Mouse (Mus musculus): ENCODE measurements around the gene Ccdc183.

The Ccdc183 gene

DNA sequence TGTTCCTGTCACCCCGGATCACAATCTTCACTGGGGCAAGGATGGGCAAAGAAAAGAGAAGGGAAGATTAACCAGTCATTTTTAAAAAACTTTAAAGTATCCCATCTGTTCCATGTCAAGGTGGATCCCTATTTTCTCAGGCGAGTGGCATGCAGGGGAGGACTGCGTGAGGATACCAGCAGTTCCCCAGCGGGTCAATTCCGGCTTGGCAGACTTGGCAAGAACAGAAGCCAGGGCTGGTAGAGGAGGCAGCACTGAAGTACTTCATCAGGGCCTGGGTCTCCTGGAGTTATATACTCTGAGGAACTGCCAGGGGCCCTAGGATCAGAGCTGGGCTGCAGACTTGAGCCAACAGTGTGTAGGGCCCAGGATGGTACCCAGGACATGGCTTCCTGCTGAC, 15.0 kb downstream of the Ccdc183 start:
- no peak for DNase-seq

DNA sequence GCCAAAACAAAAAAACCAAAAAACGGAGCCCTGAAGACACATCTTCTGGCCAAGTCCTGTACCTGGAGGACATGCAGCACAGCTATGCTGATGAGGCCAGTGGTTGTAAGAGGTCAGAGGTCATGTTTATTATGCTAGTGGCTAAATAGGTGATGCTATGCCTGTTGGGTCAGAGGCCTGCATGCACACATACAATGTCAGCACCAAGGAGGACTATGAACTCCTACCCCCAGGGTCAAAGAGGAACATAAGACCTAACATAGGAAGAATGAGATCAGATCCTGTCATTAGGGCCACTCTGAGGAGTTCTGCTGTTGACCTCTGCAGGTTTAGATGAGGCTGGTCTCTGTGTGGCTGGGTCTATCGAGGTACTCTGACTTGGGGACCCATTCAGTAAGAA, 17.4 kb downstream of the Ccdc183 start:
- DNase-seq: no peak

DNA sequence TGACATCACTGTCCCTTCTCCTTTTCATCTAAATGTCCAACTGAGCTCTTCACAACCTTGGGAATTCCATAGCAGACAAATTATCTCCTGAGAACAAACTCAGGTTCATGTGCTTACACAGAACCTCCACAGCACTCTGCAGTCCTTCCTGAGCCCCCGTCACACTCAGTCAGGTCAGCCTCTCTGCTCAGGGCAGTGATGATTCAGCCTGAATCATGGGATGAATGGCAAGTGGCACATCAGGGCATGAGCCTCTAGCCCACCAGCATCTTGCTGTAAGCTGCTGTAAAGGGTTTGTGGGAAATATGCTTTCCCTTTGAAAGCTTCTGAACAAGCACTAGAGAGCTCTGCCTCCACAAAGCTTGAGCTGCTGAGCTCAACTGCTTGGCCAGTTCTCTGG, 18.7 kb downstream of the Ccdc183 start:
- DNase-seq: no peak

DNA sequence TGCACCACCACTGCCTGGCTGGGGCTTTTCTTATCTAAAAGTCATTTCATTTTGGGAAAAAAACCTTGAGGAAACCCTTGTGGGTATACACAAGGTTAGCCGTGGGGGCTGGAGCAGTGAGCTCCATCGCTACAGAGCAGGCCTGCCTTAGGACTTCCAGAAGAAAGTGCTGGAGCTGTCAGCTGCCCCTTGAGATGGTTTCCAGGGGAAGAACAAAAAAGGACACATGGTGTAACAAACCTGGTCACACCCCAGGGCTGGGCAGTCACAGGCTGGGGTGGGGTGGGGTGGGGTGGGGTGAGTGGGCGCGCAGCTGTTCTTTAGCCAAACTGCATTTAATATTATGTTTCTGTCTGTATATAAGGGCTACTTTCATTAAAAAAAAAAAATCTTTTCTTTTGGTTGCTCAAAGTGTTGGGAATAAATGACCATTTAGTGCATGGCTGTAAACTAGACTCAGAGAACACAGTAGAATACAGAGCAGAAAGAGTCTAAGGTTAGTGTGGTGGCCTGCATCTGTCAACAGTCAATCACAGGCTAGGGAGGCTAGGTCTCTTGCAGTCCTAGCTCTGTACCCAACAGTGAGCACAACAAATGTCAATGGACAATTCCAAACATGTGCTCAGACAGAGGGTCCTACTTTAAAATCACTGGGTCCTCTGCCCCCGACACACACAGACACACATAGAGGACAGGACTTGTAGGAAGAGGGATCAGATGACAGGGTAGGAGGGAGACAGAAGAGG, 20.5 kb downstream of the Ccdc183 start:
- DNase-seq: no peak

DNA sequence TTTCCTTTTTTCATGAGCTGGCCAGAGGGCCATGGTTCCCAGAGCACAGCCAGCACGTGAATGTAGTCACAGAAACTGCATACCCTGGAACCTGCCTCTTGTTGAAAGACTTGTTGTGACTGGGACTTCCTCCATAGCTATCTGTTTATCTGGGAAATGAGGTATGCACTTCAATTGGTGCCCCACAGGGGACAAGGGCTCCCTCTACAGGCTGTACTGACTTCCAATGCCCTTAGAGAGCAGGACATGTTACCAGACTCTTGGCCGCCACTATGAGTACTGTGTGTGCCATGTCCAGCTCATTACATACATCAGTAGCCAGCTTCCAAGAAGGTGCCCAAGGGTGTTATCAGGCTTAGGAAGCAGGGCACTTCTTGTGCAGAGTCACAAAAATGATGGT, 25.6 kb downstream of the Ccdc183 start:
- DNase-seq: peak; percentile 65

DNA sequence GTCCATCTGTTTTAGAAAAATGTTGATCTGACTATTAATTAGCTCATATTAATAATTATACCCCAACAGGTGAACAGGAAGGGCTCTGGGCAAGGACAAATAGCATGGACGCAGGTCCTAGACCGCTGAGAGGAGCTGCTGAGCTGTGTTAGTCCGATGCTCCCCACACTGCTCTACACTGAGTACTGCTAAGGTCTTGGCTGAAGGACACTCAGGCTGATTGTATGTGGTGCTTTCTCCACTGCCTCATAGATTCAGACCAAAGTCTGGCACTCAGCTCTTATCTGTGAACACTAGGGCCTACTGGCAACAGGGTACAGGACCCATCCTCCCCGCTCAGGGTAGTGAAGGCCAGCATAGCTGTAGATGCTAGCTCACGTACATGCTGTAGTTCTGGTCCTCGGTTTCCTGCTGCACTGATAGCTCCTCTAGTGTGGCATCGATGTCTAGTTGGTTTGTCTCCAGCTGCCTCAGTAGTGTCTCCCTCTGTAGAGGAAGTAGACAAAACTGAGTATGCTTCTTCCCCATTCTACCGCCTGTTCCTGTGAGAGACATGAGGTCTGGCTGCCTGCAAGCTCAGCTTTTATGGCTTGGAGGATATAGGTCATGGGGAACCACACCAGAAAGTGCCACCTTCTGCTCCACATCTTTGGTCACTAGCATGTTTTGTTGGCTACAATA, 29.1 kb downstream of the Ccdc183 start:
- no peak for DNase-seq

DNA sequence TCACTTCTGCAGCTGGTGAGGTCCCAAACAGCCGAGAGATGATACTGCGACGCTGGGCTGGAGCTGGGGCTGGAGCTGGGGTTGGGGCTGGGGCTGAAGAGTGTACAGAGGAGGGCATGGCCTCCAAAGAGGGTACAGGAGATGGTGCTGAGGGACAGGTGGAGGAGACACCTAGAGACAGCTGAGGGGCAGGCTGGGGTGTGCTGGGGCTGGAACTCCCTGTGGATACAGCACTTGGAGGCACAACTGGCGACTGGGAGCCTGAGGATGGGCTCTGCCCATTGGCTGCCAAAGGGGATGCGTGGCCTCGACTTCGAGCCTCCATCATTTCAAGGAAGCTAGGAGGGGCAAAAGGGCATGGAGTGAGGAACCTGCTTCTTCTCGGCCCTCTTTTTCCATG, 30.2 kb downstream of the Ccdc183 start:
- peak; percentile 6 for DNase-seq

DNA sequence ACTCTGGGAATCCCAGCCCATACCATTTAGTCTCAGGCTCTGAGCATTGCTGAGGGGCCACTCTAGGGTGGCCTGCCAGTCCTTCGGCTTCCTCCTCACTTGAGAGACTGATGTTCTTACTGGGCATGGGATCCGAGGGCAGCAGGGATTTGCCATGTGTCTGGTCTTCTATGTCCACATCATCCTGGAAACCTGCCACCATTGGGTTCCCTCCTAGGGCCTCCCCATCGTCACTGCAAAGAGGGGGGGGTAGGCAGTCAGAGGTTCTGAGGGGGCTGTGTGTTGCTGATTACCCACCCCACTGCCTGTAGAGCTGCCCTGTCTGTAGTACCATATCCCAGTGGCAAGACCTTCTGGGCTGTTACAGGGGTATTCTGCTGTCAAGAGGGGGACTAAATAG, 31.9 kb downstream of the Ccdc183 start:
- DNase-seq: peak; percentile 5

DNA sequence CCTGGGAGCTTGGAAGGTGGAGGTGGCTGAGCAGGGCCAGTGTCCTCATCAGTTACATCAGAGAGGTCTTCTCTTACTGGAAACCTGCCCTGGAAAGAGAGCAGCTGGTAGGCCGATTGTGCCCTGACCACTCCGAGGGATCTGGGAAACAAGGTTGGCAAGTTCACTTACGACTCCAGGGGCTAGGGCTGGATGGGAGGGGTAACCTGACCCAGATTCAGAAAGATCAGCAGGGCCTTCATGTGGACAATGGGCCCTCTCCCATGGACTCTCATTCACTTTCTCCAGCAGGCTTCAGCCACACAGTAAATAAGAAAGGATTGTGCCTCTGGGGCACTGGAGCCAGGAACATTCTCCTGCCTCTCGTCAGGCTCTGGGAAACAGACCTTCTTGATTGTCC, 32.6 kb downstream of the Ccdc183 start:
- DNase-seq: no peak

DNA sequence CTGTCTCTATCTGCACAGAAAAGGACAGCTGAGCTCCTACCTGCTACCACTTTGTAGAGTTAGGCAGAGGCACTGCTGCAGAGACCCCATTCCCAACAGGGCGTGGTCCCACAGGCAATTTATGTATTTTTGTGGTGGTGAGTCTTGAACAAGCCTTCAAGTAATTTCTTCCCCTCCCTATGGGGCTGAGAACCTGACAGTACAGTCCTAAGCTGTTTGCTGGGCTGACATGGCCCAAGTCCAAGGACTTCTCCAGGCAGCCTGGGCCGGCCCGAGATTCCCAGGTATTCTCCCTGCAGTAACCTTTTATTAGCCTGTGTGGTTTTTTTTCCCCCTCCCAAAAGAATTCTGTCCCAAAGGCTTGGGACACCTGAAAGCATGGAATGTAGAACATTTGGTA, 33.3 kb downstream of the Ccdc183 start:
- peak; percentile 6 for DNase-seq

DNA sequence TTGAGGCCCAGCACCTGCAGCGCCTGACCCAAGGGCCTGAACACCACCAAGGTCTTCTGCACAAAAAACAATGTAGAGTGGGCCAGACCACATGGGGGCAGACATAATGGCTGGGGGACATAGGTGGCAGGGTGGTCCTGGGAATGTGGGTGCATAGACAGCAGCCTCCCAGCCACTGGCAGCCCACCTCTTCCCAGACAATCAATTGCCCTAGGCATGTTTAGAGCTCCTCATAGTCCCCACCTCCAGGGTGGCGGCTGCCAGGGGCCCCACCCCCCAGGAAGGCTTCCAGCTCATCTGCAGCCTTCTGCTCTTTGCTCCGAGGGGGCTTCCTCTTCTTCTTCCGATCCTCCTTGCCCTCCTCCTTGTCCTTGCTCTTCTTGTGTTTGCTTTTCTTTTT, 33.9 kb downstream of the Ccdc183 start:
- DNase-seq: no peak

DNA sequence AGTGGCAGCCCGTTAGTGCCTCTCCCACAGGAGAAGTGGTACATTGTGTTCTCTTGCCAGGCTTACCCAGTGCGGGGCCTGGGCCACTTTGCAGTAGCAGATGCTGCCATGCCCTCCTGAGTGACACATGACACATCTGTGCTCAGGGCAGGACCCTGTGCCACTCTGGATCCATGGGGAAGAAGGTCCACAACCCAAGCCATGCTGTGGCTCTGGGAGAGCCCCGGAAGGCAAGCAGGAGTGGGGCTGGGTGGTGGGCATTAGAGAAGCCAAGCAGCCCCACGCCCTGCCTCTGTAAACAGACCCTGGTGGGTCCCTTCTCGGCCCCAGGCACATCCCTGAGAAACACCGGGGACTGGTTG, 34.4 kb downstream of the Ccdc183 start:
- peak; percentile 10 for DNase-seq

DNA sequence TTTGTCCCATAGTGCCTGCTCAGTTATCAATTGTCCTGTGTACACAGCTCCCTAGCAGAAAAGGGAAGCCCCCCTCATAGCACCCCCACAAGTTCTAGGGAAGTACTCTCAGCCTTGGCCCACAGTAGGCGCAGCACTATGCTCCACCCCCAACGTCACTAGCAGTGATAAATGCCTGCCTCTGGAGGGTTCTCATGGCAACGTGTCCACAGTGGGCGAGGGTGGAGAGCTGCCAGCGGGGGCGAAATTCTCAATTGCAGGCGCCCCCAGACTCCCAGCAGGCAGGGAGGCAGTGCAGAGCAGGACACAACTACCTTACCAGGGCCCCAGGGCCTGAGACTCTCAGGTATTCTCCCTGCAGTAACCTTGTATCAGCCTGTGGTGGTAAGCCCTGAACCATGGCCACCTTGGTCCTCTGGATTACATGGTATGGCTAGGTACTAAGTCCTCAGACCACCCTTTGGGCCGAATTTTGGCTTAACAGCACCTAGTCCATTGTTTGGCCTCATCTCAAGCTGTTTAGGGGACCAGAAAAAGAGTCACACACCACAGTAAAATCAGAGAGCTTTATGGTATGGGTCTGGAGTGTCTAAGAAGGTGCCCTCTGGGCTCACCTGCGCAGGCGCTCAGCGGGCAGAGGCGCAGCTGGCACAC, 34.9 kb downstream of the Ccdc183 start:
- DNase-seq: peak; percentile 21

DNA sequence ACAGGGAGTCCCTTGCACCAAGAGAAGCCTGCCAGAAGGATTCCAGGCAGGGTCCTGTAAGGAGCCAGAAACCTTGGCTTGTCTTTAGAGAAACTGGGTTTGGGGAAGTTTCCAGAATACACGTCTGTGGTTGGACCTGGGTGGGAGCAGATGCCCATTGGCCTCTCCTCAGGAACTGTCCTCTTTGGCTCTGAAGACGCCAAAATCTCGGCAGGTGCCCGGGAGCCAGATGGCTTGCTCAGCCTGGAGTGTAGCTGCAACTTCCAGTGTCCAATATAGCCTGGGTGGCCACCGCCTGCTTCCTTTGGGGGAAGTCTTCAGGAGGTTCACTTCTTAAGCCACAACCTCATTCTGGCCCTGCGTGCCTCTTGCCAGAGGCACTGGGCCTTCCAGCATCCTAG, 35.6 kb downstream of the Ccdc183 start:
- peak; percentile 26 for DNase-seq

DNA sequence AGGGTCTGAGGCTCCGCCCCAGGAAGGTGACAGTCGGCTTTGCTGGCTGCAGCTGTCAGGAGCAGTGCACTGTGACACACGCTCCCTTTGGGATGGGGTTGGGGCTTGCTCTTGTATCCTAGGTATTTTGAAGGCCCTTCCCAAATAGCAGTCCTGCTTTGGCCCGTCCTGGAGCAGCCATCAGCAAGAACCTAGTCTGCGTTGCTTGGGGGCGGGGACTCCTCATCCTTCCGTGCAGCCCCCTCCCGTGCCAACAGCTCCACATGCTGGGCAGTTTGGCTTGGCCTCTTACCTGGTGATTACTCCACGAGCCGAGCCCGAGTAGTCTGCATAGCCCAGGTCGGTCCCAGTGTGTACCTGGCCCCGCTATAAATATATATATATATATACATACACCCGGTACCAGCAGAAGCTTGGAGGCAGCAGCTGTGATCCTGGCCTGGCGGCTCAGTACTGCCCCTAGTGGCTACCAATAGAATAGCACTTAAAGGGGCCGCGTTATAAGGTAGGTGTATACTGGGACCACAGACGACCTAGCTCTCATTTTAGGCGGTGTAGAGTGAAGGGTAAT, 36.1 kb downstream of the Ccdc183 start, which contains the start of gene Ajm1:
TSS of gene Ajm1 (minus strand) at position 464 of the 571 bp plus-strand sequence.
- DNase-seq: peak; percentile 70

DNA sequence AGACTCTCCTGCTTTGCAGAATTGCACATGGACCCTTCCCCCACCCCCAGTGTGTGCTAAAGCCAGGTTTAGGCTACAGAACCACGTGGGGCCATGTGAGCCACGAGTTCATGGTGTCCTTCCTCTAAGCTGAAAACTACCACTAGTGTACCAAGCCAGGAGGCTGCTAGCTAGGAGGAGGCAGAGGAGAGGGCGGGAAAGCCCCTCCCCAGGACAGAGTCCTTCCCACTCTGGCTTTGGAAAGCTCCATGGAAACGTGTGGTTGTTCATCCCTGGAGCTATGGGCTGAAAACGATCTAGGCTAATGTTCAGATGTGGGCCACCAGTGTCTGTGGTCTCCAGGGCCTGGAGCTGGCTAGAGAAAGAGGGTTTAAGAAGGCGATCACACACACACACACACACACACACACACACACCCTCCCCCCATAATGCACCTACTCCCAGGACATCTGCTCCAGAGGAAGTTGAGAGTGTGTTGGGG, 36.8 kb downstream of the Ccdc183 start:
- peak; percentile 18 for DNase-seq

DNA sequence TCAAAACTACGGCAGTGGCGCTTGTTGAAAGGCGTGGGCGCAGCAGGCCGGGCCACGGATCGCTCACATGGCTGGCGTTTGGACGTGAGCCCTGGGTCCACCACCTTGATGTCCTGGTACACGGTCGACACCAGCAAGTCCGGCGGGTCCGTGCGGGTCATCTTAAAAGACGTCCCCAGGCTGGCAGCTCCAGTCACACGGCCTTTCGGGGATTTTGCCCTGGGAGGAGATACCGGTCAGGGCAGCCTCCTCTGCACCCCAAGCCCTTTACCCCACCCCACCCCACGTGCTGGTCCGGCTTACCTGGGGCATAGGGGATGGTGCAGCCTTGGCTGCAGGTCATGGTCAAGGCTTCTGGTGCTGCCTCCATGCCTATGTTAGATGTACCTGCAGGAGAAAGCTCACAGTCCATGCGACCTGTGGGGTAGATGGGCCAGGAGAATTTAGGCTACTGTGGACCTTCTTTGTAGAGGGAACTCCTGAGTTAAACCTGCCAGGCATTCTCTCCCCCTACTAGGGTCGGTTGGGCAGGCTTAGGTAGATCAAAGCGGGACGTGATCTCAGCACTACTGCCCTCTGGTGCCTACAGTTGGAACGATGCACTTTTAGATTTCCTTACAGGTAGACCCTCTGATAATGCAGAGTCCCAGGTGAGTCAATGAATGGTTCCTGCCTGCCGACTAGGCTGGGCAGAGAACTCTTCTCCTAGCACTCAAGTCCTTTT, 37.6 kb downstream of the Ccdc183 start:
- DNase-seq: peak; percentile 83

DNA sequence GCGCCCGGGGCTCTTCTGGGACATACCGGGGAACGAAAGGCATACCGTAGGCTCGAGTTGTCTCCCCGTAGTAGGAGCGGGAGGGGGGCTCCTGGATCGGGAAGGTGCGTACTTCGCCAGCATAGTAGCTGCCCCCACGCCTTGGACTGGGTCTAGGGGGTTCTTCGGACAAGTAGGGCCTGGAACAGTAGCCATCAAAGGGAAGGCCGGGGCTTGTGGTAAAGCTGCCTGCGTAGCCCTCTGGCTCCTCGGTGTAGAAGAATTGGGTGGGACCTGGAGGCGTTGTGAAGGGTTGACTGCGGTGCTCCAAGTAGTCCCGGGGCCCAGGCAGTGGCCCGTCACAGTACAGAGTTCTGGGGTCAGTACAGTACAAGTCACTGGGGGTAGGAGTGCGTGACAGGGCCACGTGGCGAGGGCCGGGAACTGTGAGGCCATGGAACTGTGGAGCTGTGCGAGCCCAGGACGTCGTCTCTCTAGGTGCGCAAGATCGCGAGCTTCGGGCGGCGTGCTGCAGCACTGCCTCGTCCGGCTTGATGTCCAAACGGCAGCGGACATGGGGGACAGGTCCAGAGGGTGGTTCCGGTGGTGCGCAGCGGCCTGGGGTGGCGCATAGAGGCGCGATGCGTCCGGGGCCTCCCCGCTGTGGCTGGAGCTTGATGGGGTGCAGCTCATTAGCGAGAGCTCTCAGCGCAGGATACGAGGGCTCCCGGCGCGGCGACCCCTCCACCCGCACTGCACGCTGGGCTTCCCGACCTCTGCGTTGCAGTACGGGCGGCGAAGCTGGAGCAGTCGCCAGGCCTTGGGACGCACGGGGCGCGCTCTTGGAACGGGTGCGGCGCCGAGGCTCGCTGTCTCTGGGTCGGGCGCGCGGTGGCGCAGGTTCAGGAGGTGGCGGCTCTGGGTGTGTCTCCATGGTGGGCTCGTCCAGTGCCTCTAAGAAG, 38.4 kb downstream of the Ccdc183 start:
- peak; percentile 60 for DNase-seq

DNA sequence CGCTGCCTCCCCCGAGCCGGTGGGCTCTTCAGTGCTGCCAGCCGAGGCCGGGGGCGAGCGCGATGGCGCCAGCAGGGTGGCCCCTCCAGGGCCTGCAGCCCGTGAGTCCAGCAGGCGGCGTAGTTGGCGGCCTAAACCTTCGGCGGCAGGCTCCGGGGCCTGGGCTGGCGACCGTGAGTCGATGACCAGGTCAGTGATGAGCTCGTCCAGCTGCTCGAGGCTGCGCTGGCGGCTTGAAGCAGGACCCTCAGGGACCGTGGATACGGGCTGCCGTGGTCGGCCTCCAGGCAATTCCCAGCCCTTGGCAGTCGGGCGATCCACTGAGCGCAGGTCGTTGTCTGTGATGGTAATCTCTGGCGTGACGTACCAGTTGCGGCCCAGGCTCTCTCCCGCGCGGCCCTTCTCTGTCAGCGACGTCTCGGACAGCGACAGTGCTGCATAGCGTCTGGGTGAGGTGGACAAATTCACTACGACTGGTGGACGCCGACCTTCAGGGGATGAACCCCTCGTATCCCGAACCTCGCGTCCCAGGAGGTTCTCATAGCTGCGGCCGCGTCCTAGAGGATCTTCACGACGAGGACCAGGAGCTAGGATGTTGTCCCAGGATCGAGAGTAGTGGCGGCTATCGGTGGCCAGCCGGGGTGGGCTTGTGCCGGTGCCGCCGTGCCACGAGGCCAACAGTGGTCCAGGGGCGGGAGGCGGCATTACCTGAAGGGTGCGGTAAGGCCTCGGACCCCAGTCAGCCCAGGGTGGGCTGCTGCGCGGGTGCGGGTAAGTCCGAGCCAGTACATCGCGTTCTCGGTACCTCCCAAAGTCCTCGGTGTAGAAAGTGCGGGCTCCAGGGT, 39.3 kb downstream of the Ccdc183 start:
- DNase-seq: peak; percentile 22

DNA sequence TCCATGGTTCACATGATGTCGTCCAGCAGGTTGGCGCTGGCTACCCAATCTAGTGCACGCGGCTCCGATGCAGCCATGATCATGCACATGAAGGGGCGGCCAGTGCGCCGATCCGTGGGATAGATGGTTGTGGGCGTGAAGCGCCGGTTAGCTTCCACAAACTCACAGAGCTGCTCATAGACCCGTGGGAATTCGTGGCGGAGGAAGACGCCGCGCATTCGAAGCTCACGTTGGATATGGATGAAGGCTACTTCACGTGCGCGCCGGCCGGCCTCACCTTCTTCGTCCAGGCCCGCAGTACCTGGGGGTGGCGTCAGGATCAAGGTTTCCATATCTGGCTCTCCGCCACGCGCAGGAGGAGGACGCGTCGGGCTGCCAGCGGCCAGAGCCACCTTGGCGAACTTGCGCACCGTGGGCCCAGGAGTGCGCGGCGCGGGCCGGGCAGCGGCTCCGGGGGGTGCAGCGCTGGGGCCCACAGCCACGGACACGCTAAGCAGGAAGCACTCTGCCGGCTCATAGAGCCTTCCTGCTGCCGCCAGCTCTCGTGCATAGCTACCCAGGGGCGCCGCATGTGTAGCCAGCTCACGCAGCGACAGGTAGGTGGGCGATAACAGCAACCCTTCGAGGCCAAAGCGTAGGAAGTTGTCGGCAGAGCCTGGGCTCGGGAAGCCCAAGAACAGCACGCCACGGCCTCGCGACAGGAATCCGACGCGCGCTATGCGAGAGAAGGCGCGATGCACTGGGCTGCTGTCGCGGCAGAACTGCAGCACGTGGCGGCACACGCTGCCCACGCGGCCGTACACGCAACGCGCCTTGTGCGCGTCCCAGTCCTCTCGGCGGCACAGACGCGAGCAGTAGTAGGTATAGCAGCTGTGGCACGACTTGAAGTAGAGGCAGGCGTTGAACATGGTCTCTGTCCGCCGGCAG, 40.2 kb downstream of the Ccdc183 start:
- peak; percentile 59 for DNase-seq

All from thymus, postnatal 4 days (tissue).